Mouse (Mus musculus): Measurements from ENCODE around the gene E130114P18Rik. TPM values are rescaled to one million over a fixed set of nuclear protein-coding genes. Genes with fewer than 3 reads are reported as not detected.

E130114P18Rik gene
- polyA plus RNA-seq, 1 experiment: 0.74 TPM

- peaks cover 11% of the 10 kb centered on the region; the same call in 1 of the 2 replicates for H3K4me1 ChIP-seq (ENCODE audit: control insufficient read depth, insufficient read depth, low read length)
- no peak overlapping the region for H3K4me3 ChIP-seq (ENCODE audit: control insufficient read depth, low read depth, low read length)
- TF ChIP-seq CTCF (IDR thresholded peaks at IDR 0.05; ENCODE audit: control insufficient read depth, insufficient read depth, insufficient replicate concordance, low read depth, low read length) (no peak), POLR2A (IDR thresholded peaks at IDR 0.05; ENCODE audit: control insufficient read depth, low read depth, low read length) (no peak)
- H3K36me3 ChIP-seq (ENCODE audit: control insufficient read depth, insufficient read depth, low read length): no peaks in the 10 kb centered on the region
- H3K27ac ChIP-seq (ENCODE audit: control insufficient read depth, insufficient read depth, low read depth, low read length): no peak overlapping the region
- no peaks in the 10 kb centered on the region for H3K27me3 ChIP-seq (ENCODE audit: control insufficient read depth, insufficient read depth, low read length)
Measured at GRCm38 (mm10) chr4:97626002-97626720, 151.7 kb downstream of the E130114P18Rik start.

GRCm38 (mm10) chr4:97623165-97623564, 154.7 kb downstream of the E130114P18Rik start:
- no peak overlapping the region for H3K4me3 ChIP-seq (ENCODE audit: control insufficient read depth, low read depth, low read length)
- H3K27me3 ChIP-seq (ENCODE audit: control insufficient read depth, insufficient read depth, low read length): no peaks in the 10 kb centered on the region
- H3K27ac ChIP-seq (ENCODE audit: control insufficient read depth, insufficient read depth, low read depth, low read length): no peak overlapping the region
- H3K36me3 ChIP-seq (ENCODE audit: control insufficient read depth, insufficient read depth, low read length): no peaks in the 10 kb centered on the region
- peaks cover 7% of the 10 kb centered on the region for H3K4me1 ChIP-seq (ENCODE audit: control insufficient read depth, insufficient read depth, low read length)
- TF ChIP-seq CTCF (IDR thresholded peaks at IDR 0.05; ENCODE audit: control insufficient read depth, insufficient read depth, insufficient replicate concordance, low read depth, low read length): no peak
- TF ChIP-seq POLR2A (IDR thresholded peaks at IDR 0.05; ENCODE audit: control insufficient read depth, low read depth, low read length): no peak

GRCm38 (mm10) chr4:97621731-97622130, 156.1 kb downstream of the E130114P18Rik start:
- TF ChIP-seq POLR2A (IDR thresholded peaks at IDR 0.05; ENCODE audit: control insufficient read depth, low read depth, low read length) (no peak), CTCF (IDR thresholded peaks at IDR 0.05; ENCODE audit: control insufficient read depth, insufficient read depth, insufficient replicate concordance, low read depth, low read length) (no peak)
- Histone ChIP-seq H3K27me3 (ENCODE audit: control insufficient read depth, insufficient read depth, low read length) (no peaks in the 10 kb centered on the region), H3K4me3 (ENCODE audit: control insufficient read depth, low read depth, low read length) (no peak overlapping the region), H3K36me3 (ENCODE audit: control insufficient read depth, insufficient read depth, low read length) (no peaks in the 10 kb centered on the region), H3K4me1 (ENCODE audit: control insufficient read depth, insufficient read depth, low read length) (peaks cover 7% of the 10 kb centered on the region), H3K27ac (ENCODE audit: control insufficient read depth, insufficient read depth, low read depth, low read length) (no peak overlapping the region)

DNA sequence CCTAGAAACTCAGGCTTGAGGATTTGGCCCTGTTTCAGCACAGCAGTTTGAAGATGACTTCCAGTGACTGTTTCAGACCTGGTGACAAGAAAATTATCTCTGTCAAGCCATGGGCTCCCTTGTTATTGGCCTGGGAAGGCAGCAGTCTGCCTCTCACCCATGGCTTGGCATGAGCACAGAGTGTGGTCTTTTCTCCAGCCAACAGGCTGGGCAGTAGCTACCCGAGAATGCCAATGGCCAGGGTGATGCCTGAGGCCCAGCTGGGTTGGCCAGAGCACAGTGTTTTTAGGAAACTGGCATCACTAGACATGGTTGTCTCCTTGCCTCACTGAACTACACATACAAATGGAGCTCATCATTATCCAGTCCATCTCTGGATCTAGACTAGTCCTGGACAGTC, 157.5 kb downstream of the E130114P18Rik start:
- peaks cover 4% of the 10 kb centered on the region for H3K4me1 ChIP-seq (ENCODE audit: control insufficient read depth, insufficient read depth, low read length)
- H3K4me3 ChIP-seq (ENCODE audit: control insufficient read depth, low read depth, low read length): no peak overlapping the region
- no peak overlapping the region for H3K27ac ChIP-seq (ENCODE audit: control insufficient read depth, insufficient read depth, low read depth, low read length)
- H3K27me3 ChIP-seq (ENCODE audit: control insufficient read depth, insufficient read depth, low read length): no peaks in the 10 kb centered on the region
- no peak for TF ChIP-seq CTCF (IDR thresholded peaks at IDR 0.05; ENCODE audit: control insufficient read depth, insufficient read depth, insufficient replicate concordance, low read depth, low read length)
- TF ChIP-seq POLR2A (IDR thresholded peaks at IDR 0.05; ENCODE audit: control insufficient read depth, low read depth, low read length): no peak
- H3K36me3 ChIP-seq (ENCODE audit: control insufficient read depth, insufficient read depth, low read length): no peaks in the 10 kb centered on the region

- no peak overlapping the region for H3K27ac ChIP-seq (ENCODE audit: control insufficient read depth, insufficient read depth, low read depth, low read length)
- TF ChIP-seq CTCF (IDR thresholded peaks at IDR 0.05; ENCODE audit: control insufficient read depth, insufficient read depth, insufficient replicate concordance, low read depth, low read length) (no peak), POLR2A (IDR thresholded peaks at IDR 0.05; ENCODE audit: control insufficient read depth, low read depth, low read length) (no peak)
- no peaks in the 10 kb centered on the region for H3K27me3 ChIP-seq (ENCODE audit: control insufficient read depth, insufficient read depth, low read length)
- no peaks in the 10 kb centered on the region for H3K36me3 ChIP-seq (ENCODE audit: control insufficient read depth, insufficient read depth, low read length)
- H3K4me3 ChIP-seq (ENCODE audit: control insufficient read depth, low read depth, low read length): no peak overlapping the region
- H3K4me1 ChIP-seq (ENCODE audit: control insufficient read depth, insufficient read depth, low read length): peaks cover 4% of the 10 kb centered on the region
Measured at GRCm38 (mm10) chr4:97618668-97619373, 159.1 kb downstream of the E130114P18Rik start.

GRCm38 (mm10) chr4:97615031-97615430, 162.8 kb downstream of the E130114P18Rik start:
- H3K27me3 ChIP-seq (ENCODE audit: control insufficient read depth, insufficient read depth, low read length): no peaks in the 10 kb centered on the region
- no peak overlapping the region for H3K27ac ChIP-seq (ENCODE audit: control insufficient read depth, insufficient read depth, low read depth, low read length)
- H3K4me1 ChIP-seq (ENCODE audit: control insufficient read depth, insufficient read depth, low read length): peaks cover 4% of the 10 kb centered on the region
- TF ChIP-seq POLR2A (IDR thresholded peaks at IDR 0.05; ENCODE audit: control insufficient read depth, low read depth, low read length) (no peak), CTCF (IDR thresholded peaks at IDR 0.05; ENCODE audit: control insufficient read depth, insufficient read depth, insufficient replicate concordance, low read depth, low read length) (no peak)
- no peak overlapping the region for H3K4me3 ChIP-seq (ENCODE audit: control insufficient read depth, low read depth, low read length)
- no peaks in the 10 kb centered on the region for H3K36me3 ChIP-seq (ENCODE audit: control insufficient read depth, insufficient read depth, low read length)

GRCm38 (mm10) chr4:97611251-97611847, 166.5 kb downstream of the E130114P18Rik start:
- Histone ChIP-seq H3K36me3 (ENCODE audit: control insufficient read depth, insufficient read depth, low read length) (no peaks in the 10 kb centered on the region), H3K27ac (ENCODE audit: control insufficient read depth, insufficient read depth, low read depth, low read length) (no peak overlapping the region), H3K4me3 (ENCODE audit: control insufficient read depth, low read depth, low read length) (no peak overlapping the region), H3K27me3 (ENCODE audit: control insufficient read depth, insufficient read depth, low read length) (no peaks in the 10 kb centered on the region), H3K4me1 (ENCODE audit: control insufficient read depth, insufficient read depth, low read length) (no peaks in the 10 kb centered on the region)
- no peak for TF ChIP-seq POLR2A (IDR thresholded peaks at IDR 0.05; ENCODE audit: control insufficient read depth, low read depth, low read length)
- TF ChIP-seq CTCF (IDR thresholded peaks at IDR 0.05; ENCODE audit: control insufficient read depth, insufficient read depth, insufficient replicate concordance, low read depth, low read length): no peak
